Mouse (Mus musculus) stomach, postnatal 0 days (tissue): ENCODE measurements at regions not wholly inside any gene's neighbourhood (a gene's known extent, or its start where the extent isn't known, plus 50 kb on each side); places are given as distances from the start of the nearest gene placed in this dataset.

Experiments used
- CTCF ChIP-seq: IDR thresholded peaks from 2 replicates; pipeline ENCODE4 v1.5.1; 2016; ENCODE audit warnings: antibody characterized with exemption, low read depth, mild to moderate bottlenecking, moderate library complexity
- EP300 ChIP-seq: optimal IDR thresholded peaks from 2 replicates; pipeline ENCODE3; 2016; ENCODE audit warnings: antibody characterized with exemption

DNA sequence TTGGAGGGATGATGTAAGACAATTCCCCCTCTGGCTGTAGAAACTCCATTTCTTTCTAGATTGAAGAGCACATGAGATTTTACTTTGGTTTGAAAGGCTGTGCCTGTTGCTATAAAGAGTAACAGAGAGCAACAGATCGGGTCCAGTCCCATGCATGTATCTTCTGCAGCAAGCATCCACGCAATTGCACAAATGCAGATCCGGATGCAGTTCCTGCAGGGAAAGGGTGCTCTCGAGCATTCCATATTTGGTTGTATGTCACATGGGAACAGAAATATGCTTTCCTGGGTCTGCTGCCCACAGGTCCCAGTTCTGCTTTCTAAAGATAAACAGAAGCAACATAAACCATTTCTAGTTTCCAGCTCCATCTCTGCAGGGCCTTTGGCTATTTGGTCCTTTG lies 146.0 kb upstream of the Ado start:
- no peak for TF ChIP-seq CTCF
- TF ChIP-seq EP300: no peak
